Comparison of ENCODE assay signal across 8 mouse cellular contexts in genomic region chr14:30594092-30594695, GRCm38 (mm10). TPM values are rescaled to one million over a fixed set of nuclear protein-coding genes. Genes with fewer than 3 reads are reported as not detected.
DNase-seq lines count a peak whose midpoint lies in the region; ATAC-seq and TF ChIP-seq lines count a peak whose summit lies in the region.

No protein-coding gene starts in this region.

- H3K9me3 ChIP-seq in CH12.LX (replicated peaks; ENCODE audit: low read length) = no peaks in the 10 kb centered on the region
- H3K9me3 ChIP-seq in forebrain, embryonic 10.5 days = no peaks in the 10 kb centered on the region
- no peaks in the 10 kb centered on the region for H3K9me3 ChIP-seq in heart, embryonic 16.5 days (replicated peaks; ENCODE audit: control insufficient read depth, low read length)
- H3K9me3 ChIP-seq in limb, embryonic 11.5 days (ENCODE audit: control insufficient read depth, low read length) = no peaks in the 10 kb centered on the region

- H3K4me2 ChIP-seq in CH12.LX (ENCODE audit: insufficient read depth, low read depth, poor library complexity, severe bottlenecking) = no peak overlapping the region
- H3K4me2 ChIP-seq in heart, embryonic 16.5 days (ENCODE audit: low read depth, low read length) = no peak overlapping the region
- no peak overlapping the region for H3K4me2 ChIP-seq in limb, embryonic 11.5 days (ENCODE audit: low read depth, severe bottlenecking)

- dilution Hi-C loops in CH12.LX (cut with MboI; ENCODE audit: extremely low pct_ligation_motif_present, extremely low pct_unique_long_range_greater_than_20kb, low sequenced_read_pairs) = no loop called here

- H3K4me3 ChIP-seq in CH12.LX (replicated peaks in 1 of 3; ENCODE audit: low read depth in 2 of 3, low read length in 2 of 3, poor library complexity in 1 of 3) = no peak overlapping the region
- peak overlapping the region; percentile 37 for H3K4me3 ChIP-seq in forebrain, embryonic 10.5 days
- no peak overlapping the region for H3K4me3 ChIP-seq in heart, embryonic 16.5 days (ENCODE audit: low read length)
- no peak overlapping the region for H3K4me3 ChIP-seq in limb, embryonic 11.5 days (ENCODE audit: low read depth, low read length)

- in situ Hi-C loops in CH12.LX (cut with MboI; ENCODE audit: low pct_ligation_motif_present, low pct_unique_long_range_greater_than_20kb, low sequenced_read_pairs) = no loop called here

- H3K4me1 ChIP-seq in CH12.LX (ENCODE audit: control insufficient read depth in 1 of 2, insufficient read depth in 2 of 2) = peaks cover 34 to 80% of the 10 kb centered on the region in 2 experiments
- peaks cover 46% of the 10 kb centered on the region for H3K4me1 ChIP-seq in forebrain, embryonic 10.5 days
- H3K4me1 ChIP-seq in heart, embryonic 16.5 days (ENCODE audit: control insufficient read depth, insufficient read depth, low read length) = peaks cover 33% of the 10 kb centered on the region
- H3K4me1 ChIP-seq in limb, embryonic 11.5 days (ENCODE audit: control insufficient read depth, insufficient read depth, low read length) = peaks cover 10% of the 10 kb centered on the region

- no peak overlapping the region for H3K9ac ChIP-seq in CH12.LX (ENCODE audit: insufficient read depth, low read depth)
- peak overlapping the region; percentile 12 for H3K9ac ChIP-seq in heart, embryonic 16.5 days (ENCODE audit: low read length)
- H3K9ac ChIP-seq in limb, embryonic 11.5 days (ENCODE audit: low read length) = peak overlapping the region; percentile 12; the same call in 1 of the 2 replicates

- peaks cover 28 to 55% of the 10 kb centered on the region in 2 experiments for H3K36me3 ChIP-seq in CH12.LX (replicated peaks in 1 of 2; ENCODE audit: control insufficient read depth in 1 of 2, insufficient read depth in 1 of 2, low read length in 1 of 2)
- peaks cover 21% of the 10 kb centered on the region for H3K36me3 ChIP-seq in forebrain, embryonic 10.5 days (replicated peaks)
- H3K36me3 ChIP-seq in heart, embryonic 16.5 days (ENCODE audit: control insufficient read depth, insufficient read depth) = peaks cover 11% of the 10 kb centered on the region
- peaks cover 4% of the 10 kb centered on the region; the same call in 1 of the 2 replicates for H3K36me3 ChIP-seq in limb, embryonic 11.5 days (ENCODE audit: control insufficient read depth, insufficient read depth, low read length)

- TF ChIP-seq POLR2A in CH12.LX (IDR thresholded peaks at IDR 0.05; ENCODE audit: low read depth, low read length) = 0 out of 2 replicates have a peak, but pooled peaks have one; percentile 3

- H3K27ac ChIP-seq in CH12.LX (ENCODE audit: insufficient read depth, low read depth) = peak overlapping the region; percentile 77
- peak overlapping the region; percentile 92 for H3K27ac ChIP-seq in forebrain, embryonic 10.5 days
- H3K27ac ChIP-seq in heart, embryonic 16.5 days (ENCODE audit: low read length) = peak overlapping the region; percentile 91
- H3K27ac ChIP-seq in limb, embryonic 11.5 days (replicated peaks; ENCODE audit: low read depth, low read length) = peak overlapping the region; percentile 33; the same call in 1 of the 2 replicates

- peak; percentile 67 for ATAC-seq in heart, embryonic 16.5 days (replicated peaks; ENCODE audit: extremely low read depth, insufficient read depth, low FRiP score)
- 0 out of 2 replicates have a peak, but pooled peaks have one; percentile 53 for ATAC-seq in limb, embryonic 11.5 days (ENCODE audit: insufficient number of reproducible peaks, low FRiP score, low TSS enrichment, low read depth)
- ATAC-seq in monocyte, adult 5-6 weeks (replicated peaks; ENCODE audit: insufficient number of reproducible peaks, low FRiP score, low TSS enrichment, poor library complexity, severe bottlenecking) = peak; percentile 0; the same call in 1 of the 2 replicates

- TF ChIP-seq CTCF in CH12.LX (conservative IDR thresholded peaks at IDR 0.05 in 1 of 2, IDR thresholded peaks at IDR 0.05 in 1 of 2; ENCODE audit: low read depth in 2 of 2, low read length in 2 of 2) = no peak

- peak; percentile 58 for DNase-seq in adrenal gland, adult 8-10 months
- DNase-seq in adrenal gland, postnatal 4 days (ENCODE audit: low spot score in 2 of 2) = no peak
- DNase-seq in CH12.LX (ENCODE audit: extremely low read depth) = peak; percentile 32
- DNase-seq in forebrain, embryonic 10.5 days (ENCODE audit: extremely low spot score, low spot score) = peak; percentile 85
- peak; percentile 48 for DNase-seq in limb, embryonic 11.5 days (ENCODE audit: low spot score)
- no peak for DNase-seq in spleen, adult 18-20 months

- H3K79me2 ChIP-seq in CH12.LX (replicated peaks; ENCODE audit: control insufficient read depth, extremely low read depth, insufficient read depth, poor library complexity, severe bottlenecking) = no peaks in the 10 kb centered on the region

- no peaks in the 10 kb centered on the region for H3K27me3 ChIP-seq in CH12.LX (replicated peaks)
- H3K27me3 ChIP-seq in forebrain, embryonic 10.5 days (ENCODE audit: poor library complexity, severe bottlenecking) = no peaks in the 10 kb centered on the region
- no peaks in the 10 kb centered on the region for H3K27me3 ChIP-seq in heart, embryonic 16.5 days (ENCODE audit: control insufficient read depth, insufficient read depth, low read length)
- no peaks in the 10 kb centered on the region for H3K27me3 ChIP-seq in limb, embryonic 11.5 days (ENCODE audit: control insufficient read depth, insufficient read depth, low read length)

- TF ChIP-seq RAD21 in CH12.LX (IDR thresholded peaks at IDR 0.05; ENCODE audit: low read depth, low read length) = no peak

- TF ChIP-seq EP300 in CH12.LX (IDR thresholded peaks at IDR 0.05; ENCODE audit: low read length) = no peak

- 21% methylated on average over 7 of the region's 7 CpGs for WGBS in forebrain, embryonic 10.5 days
- WGBS in heart, embryonic 16.5 days = 44% methylated on average over 7 of the region's 7 CpGs
- 57% methylated on average over 7 of the region's 7 CpGs for WGBS in limb, embryonic 11.5 days

TF ChIP-seq in CH12.LX, 34 proteins besides CTCF, POLR2A, EP300 and RAD21:
- TF ChIP-seq TBP (conservative IDR thresholded peaks at IDR 0.05; ENCODE audit: low read depth, low read length) (no peak), MAZ (IDR thresholded peaks at IDR 0.05; ENCODE audit: low read depth, low read length) (no peak), CHD2 (IDR thresholded peaks at IDR 0.05; ENCODE audit: low read length) (no peak), MYC (IDR thresholded peaks at IDR 0.05; ENCODE audit: low read depth, low read length) (no peak), MEF2A (IDR thresholded peaks at IDR 0.05; ENCODE audit: borderline replicate concordance, low read depth, low read length) (no peak), POLR2AphosphoS2 (IDR thresholded peaks at IDR 0.05; ENCODE audit: low read depth, low read length) (no peak), RCOR1 (conservative IDR thresholded peaks at IDR 0.05; ENCODE audit: low read depth, low read length) (no peak), USF2 (conservative IDR thresholded peaks at IDR 0.05; ENCODE audit: low read depth, low read length) (no peak)
TF ChIP-seq in CH12.LX: peak in this region for 0.

RNA-seq across cellular contexts. Expression of gene Prkcd, which starts 31.8 kb away (rescaled TPM):
- 100 to 1,000 TPM; 118 to 213 (median 160) TPM for total RNA-seq in adrenal gland, adult 8-10 months (2022)
- 100 to 1,000 TPM; 197 to 224 TPM for total RNA-seq in adrenal gland, postnatal 4 days (2021)
- total RNA-seq in CH12.LX (2012; rRNA removed) (109 and 110 TPM in 2 replicates), CH12.LX (2014; rRNA removed) (119 and 122 TPM in 2 replicates)
- 186 and 189 TPM in 2 replicates for polyA plus RNA-seq in CH12.LX (2012; ENCODE audit: insufficient read length, low read depth)
- 23.6 and 24.8 TPM in 2 replicates for polyA plus RNA-seq in forebrain, embryonic 10.5 days (2016; fragmentation: Nextera tagmentation; extraction: Ambion mirVana)
- polyA plus RNA-seq in heart, embryonic 16.5 days (2015; fragmentation: Nextera tagmentation; extraction: Ambion mirVana) = 40.7 and 42.7 TPM in 2 replicates
- 35.7 and 36.8 TPM in 2 replicates for polyA plus RNA-seq in limb, embryonic 11.5 days (2014; fragmentation: Nextera tagmentation; extraction: Ambion mirVana)
- 610 to 725 TPM (median 637 TPM) in 3 replicates for total RNA-seq in monocyte, adult 5-6 weeks (2017)

RNA-seq across cellular contexts. Expression of gene Tkt, which starts 46.0 kb away (rescaled TPM):
- total RNA-seq in adrenal gland, adult 8-10 months (2022) = 1,000 to 10,000 TPM in 1 of 4 experiments, 100 to 1,000 TPM in 3; 361 to 1,078 (median 577) TPM
- 100 to 1,000 TPM; 399 to 408 TPM for total RNA-seq in adrenal gland, postnatal 4 days (2021)
- total RNA-seq in CH12.LX (2012; rRNA removed) (432 and 450 TPM in 2 replicates), CH12.LX (2014; rRNA removed) (420 and 456 TPM in 2 replicates)
- 735 and 837 TPM in 2 replicates for polyA plus RNA-seq in CH12.LX (2012; ENCODE audit: insufficient read length, low read depth)
- 338 and 351 TPM in 2 replicates for polyA plus RNA-seq in forebrain, embryonic 10.5 days (2016; fragmentation: Nextera tagmentation; extraction: Ambion mirVana)
- 93.9 and 96.3 TPM in 2 replicates for polyA plus RNA-seq in heart, embryonic 16.5 days (2015; fragmentation: Nextera tagmentation; extraction: Ambion mirVana)
- polyA plus RNA-seq in limb, embryonic 11.5 days (2014; fragmentation: Nextera tagmentation; extraction: Ambion mirVana) = 117 and 150 TPM in 2 replicates
- 278 to 467 TPM (median 383 TPM) in 3 replicates for total RNA-seq in monocyte, adult 5-6 weeks (2017)

RNA-seq across cellular contexts. Expression of gene Rft1, which starts 60.0 kb away (rescaled TPM):
- total RNA-seq in adrenal gland, adult 8-10 months (2022) = 10 to 100 TPM; 31.0 to 39.7 (median 33.2) TPM
- 10 to 100 TPM; 32.8 to 36.3 TPM for total RNA-seq in adrenal gland, postnatal 4 days (2021)
- total RNA-seq in CH12.LX (2012; rRNA removed) (12.0 and 13.5 TPM in 2 replicates), CH12.LX (2014; rRNA removed) (25.8 and 26.0 TPM in 2 replicates)
- 15.3 and 17.7 TPM in 2 replicates for polyA plus RNA-seq in CH12.LX (2012; ENCODE audit: insufficient read length, low read depth)
- 12.7 and 14.7 TPM in 2 replicates for polyA plus RNA-seq in forebrain, embryonic 10.5 days (2016; fragmentation: Nextera tagmentation; extraction: Ambion mirVana)
- 11.0 and 11.3 TPM in 2 replicates for polyA plus RNA-seq in heart, embryonic 16.5 days (2015; fragmentation: Nextera tagmentation; extraction: Ambion mirVana)
- 17.5 and 19.0 TPM in 2 replicates for polyA plus RNA-seq in limb, embryonic 11.5 days (2014; fragmentation: Nextera tagmentation; extraction: Ambion mirVana)
- total RNA-seq in monocyte, adult 5-6 weeks (2017) = 14.2 to 22.2 TPM (median 16.0 TPM) in 3 replicates

Comparison
In these comparisons a context has a peak if more than half of its experiments do, and no peak if none do; other contexts are left out.
1. DNase-seq: peak in adrenal gland, adult 8-10 months (single experiment), CH12.LX (single experiment), forebrain, embryonic 10.5 days (single experiment) and limb, embryonic 11.5 days (single experiment); none in adrenal gland, postnatal 4 days (0 of 2) and spleen, adult 18-20 months (0 of 2).
2. H3K27ac ChIP-seq: peak in every context shown above with its lines; median percentile 92 in forebrain, embryonic 10.5 days; 91 in heart, embryonic 16.5 days; 77 in CH12.LX; 33 in limb, embryonic 11.5 days.
3. ATAC-seq: peak in every context shown above with its lines; median percentile 67 in heart, embryonic 16.5 days; 53 in limb, embryonic 11.5 days; 0 in monocyte, adult 5-6 weeks.